ENCODE assay signal across 8 mouse cellular contexts in genomic region chr9:83833811-83834747, GRCm38 (mm10). TPM values are rescaled to one million over a fixed set of nuclear protein-coding genes. Genes with fewer than 3 reads are reported as not detected.
DNase-seq lines count a peak whose midpoint lies in the region; ATAC-seq lines count a peak whose summit lies in the region.

Ttk (plus strand) TSS chr9:83834689.

- H3K9ac ChIP-seq in hindbrain, embryonic 13.5 days, result peak within 1 kb of the TSS; percentile 86

- under 1% methylated on average over 38 of the region's 38 CpGs for WGBS in hindbrain, embryonic 13.5 days

- no peaks in the 10 kb centered on the region for H3K27me3 ChIP-seq in hindbrain, embryonic 13.5 days

- H3K4me2 ChIP-seq in hindbrain, embryonic 13.5 days, result peak within 1 kb of the TSS; percentile 89

- DNase-seq in Muller cell, postnatal 12 days (ENCODE audit: inconsistent ontology term), result peak; percentile 92
- DNase-seq in cerebellum, adult 9-11 months, result peak; percentile 90
- peak; percentile 86 to 90 for DNase-seq in frontal cortex, postnatal 10 days (ENCODE audit: low spot score in 2 of 2)
- peak; percentile 78 to 79 for DNase-seq in layer of hippocampus, postnatal 25 days (ENCODE audit: extremely low spot score in 1 of 2, low spot score in 1 of 2)
- peak; percentile 92 for DNase-seq in lung, postnatal 25 days (ENCODE audit: low spot score)
- peak; percentile 95 for DNase-seq in retina, embryonic 14.5 days (ENCODE audit: low spot score)
- DNase-seq in thymus, postnatal 4 days, result peak; percentile 93

- no peaks in the 10 kb centered on the region for H3K36me3 ChIP-seq in hindbrain, embryonic 13.5 days

- peaks cover 9% of the 10 kb centered on the region for H3K4me1 ChIP-seq in hindbrain, embryonic 13.5 days (replicated peaks)

- peak; percentile 99 for ATAC-seq in hindbrain, embryonic 13.5 days (ENCODE audit: low FRiP score)

- no peaks in the 10 kb centered on the region for H3K9me3 ChIP-seq in hindbrain, embryonic 13.5 days

- peak within 1 kb of the TSS; percentile 98 for H3K27ac ChIP-seq in hindbrain, embryonic 13.5 days

- H3K4me3 ChIP-seq in hindbrain, embryonic 13.5 days, result peak within 1 kb of the TSS; percentile 70

RNA-seq across cellular contexts. Expression of gene Ttk, which starts in this region (rescaled TPM):
- polyA plus RNA-seq in hindbrain, embryonic 13.5 days (2015; fragmentation: Nextera tagmentation; extraction: Ambion mirVana), result 8.3 and 8.8 TPM in 2 replicates
- 1 to 10 TPM; 1.1 to 1.2 TPM for total RNA-seq in layer of hippocampus, postnatal 25 days (2021)

Comparison
In these comparisons a context has a peak if more than half of its experiments do, and no peak if none do; other contexts are left out.
1. Peak in every context shown above with its lines: DNase-seq, ATAC-seq, H3K4me3 ChIP-seq and H3K27ac ChIP-seq.